ENCODE assay signal across 8 mouse cellular contexts in genomic region chr8:71519037-71519825, GRCm38 (mm10). TPM values are rescaled to one million over a fixed set of nuclear protein-coding genes. Genes with fewer than 3 reads are reported as not detected.
A peak's percentile ranks its signal among the peaks of the same experiment; 100 is the strongest.
DNase-seq lines count a peak whose midpoint lies in the region; ATAC-seq and TF ChIP-seq lines count a peak whose summit lies in the region.
"Not testable (repeated sequence)": the region's sequence is repeated elsewhere in the genome, so short reads cannot be mapped to it uniquely, and the experiment has no call there.
"Had no signal": no experiment of that assay in that cellular context is flagged by ENCODE, and none has a peak within 500 bp of the region (broad histone marks: within the 10 kb centered on the region; RNA-seq: fewer than 3 reads in every experiment).

No protein-coding gene starts in this region.

- H3K27ac ChIP-seq in forebrain, embryonic 13.5 days; hindbrain, embryonic 10.5 days; layer of hippocampus, adult 2 months: not testable (repeated sequence)

- WGBS in forebrain, embryonic 13.5 days = 39% methylated on average over 9 of the region's 10 CpGs
- 43% methylated on average over 10 of the region's 10 CpGs for WGBS in hindbrain, embryonic 10.5 days

- H3K4me2 ChIP-seq in forebrain, embryonic 13.5 days = not testable (repeated sequence)

- peak; percentile 78 for DNase-seq in R1 (ENCODE audit: low read depth, low spot score)
- peak; percentile 30 for DNase-seq in cerebellum, adult 11 months
- DNase-seq in hindbrain, embryonic 10.5 days (ENCODE audit: low spot score) = peak; percentile 69
- peak in 1 of 2 experiments; percentile 49 for DNase-seq in layer of hippocampus, adult 2 months (ENCODE audit: low spot score in 2 of 2)
- DNase-seq in lung, postnatal 36 days = peak; percentile 85
- DNase-seq in right cerebral cortex, postnatal 4 days = peak; percentile 58

- not testable (repeated sequence) for H3K9me3 ChIP-seq in forebrain, embryonic 13.5 days (replicated peaks); hindbrain, embryonic 10.5 days

- H3K9ac ChIP-seq in forebrain, embryonic 13.5 days = not testable (repeated sequence)

- ATAC-seq in forebrain, embryonic 13.5 days = peak; percentile 44; the same call in 1 of the 2 replicates

- not testable (repeated sequence) for H3K36me3 ChIP-seq in forebrain, embryonic 13.5 days (ENCODE audit: poor library complexity, severe bottlenecking); hindbrain, embryonic 10.5 days

- peaks cover 24% of the 10 kb centered on the region for H3K27me3 ChIP-seq in forebrain, embryonic 13.5 days
- H3K27me3 ChIP-seq in hindbrain, embryonic 10.5 days (ENCODE audit: insufficient read depth, poor library complexity, severe bottlenecking) = peaks cover 20% of the 10 kb centered on the region

- not testable (repeated sequence) for H3K4me1 ChIP-seq in forebrain, embryonic 13.5 days
- H3K4me1 ChIP-seq in hindbrain, embryonic 10.5 days (replicated peaks) = peaks cover 32% of the 10 kb centered on the region

- H3K4me3 ChIP-seq in forebrain, embryonic 13.5 days; hindbrain, embryonic 10.5 days; layer of hippocampus, adult 2 months: not testable (repeated sequence)

- peak; percentile 75 for TF ChIP-seq CTCF in layer of hippocampus, adult 2 months (conservative IDR thresholded peaks at IDR 0.05)

RNA-seq across cellular contexts. Expression of gene Ccdc194, which starts 6.3 kb away (rescaled TPM):
- polyA plus RNA-seq in forebrain, embryonic 13.5 days (2015; fragmentation: Nextera tagmentation; extraction: Ambion mirVana) = 0.09 and 0.13 TPM in 2 replicates
- 0.51 and 0.60 TPM in 2 replicates for polyA plus RNA-seq in hindbrain, embryonic 10.5 days (2016; fragmentation: Nextera tagmentation; extraction: Ambion mirVana)
- total RNA-seq in layer of hippocampus, adult 2 months (2021) = not detected
- polyA plus RNA-seq: frontal cortex, adult 2 months had no signal

RNA-seq across cellular contexts. Expression of gene Plvap, which starts 7.7 kb away (rescaled TPM):
- polyA plus RNA-seq in forebrain, embryonic 13.5 days (2015; fragmentation: Nextera tagmentation; extraction: Ambion mirVana) = 13.6 and 14.0 TPM in 2 replicates
- polyA plus RNA-seq in hindbrain, embryonic 10.5 days (2016; fragmentation: Nextera tagmentation; extraction: Ambion mirVana) = 50.2 and 52.7 TPM in 2 replicates
- total RNA-seq in layer of hippocampus, adult 2 months (2021) = 1 to 10 TPM; 7.3 to 7.7 TPM

RNA-seq across cellular contexts. Expression of gene Bst2, which starts 18.0 kb away (rescaled TPM):
- 7.6 and 8.3 TPM in 2 replicates for polyA plus RNA-seq in forebrain, embryonic 13.5 days (2015; fragmentation: Nextera tagmentation; extraction: Ambion mirVana)
- polyA plus RNA-seq in hindbrain, embryonic 10.5 days (2016; fragmentation: Nextera tagmentation; extraction: Ambion mirVana) = 8.9 and 9.6 TPM in 2 replicates
- 1 to 10 TPM; 3.4 to 5.0 TPM for total RNA-seq in layer of hippocampus, adult 2 months (2021)

RNA-seq across cellular contexts. Expression of gene Mvb12a, which starts 23.5 kb away (rescaled TPM):
- 52.9 and 55.3 TPM in 2 replicates for polyA plus RNA-seq in forebrain, embryonic 13.5 days (2015; fragmentation: Nextera tagmentation; extraction: Ambion mirVana)
- polyA plus RNA-seq in hindbrain, embryonic 10.5 days (2016; fragmentation: Nextera tagmentation; extraction: Ambion mirVana) = 68.7 and 71.6 TPM in 2 replicates
- 10 to 100 TPM; 33.8 to 34.9 TPM for total RNA-seq in layer of hippocampus, adult 2 months (2021)

RNA-seq across cellular contexts. Expression of gene Gtpbp3, which starts 31.3 kb away (rescaled TPM):
- 13.4 TPM in 2 replicates for polyA plus RNA-seq in forebrain, embryonic 13.5 days (2015; fragmentation: Nextera tagmentation; extraction: Ambion mirVana)
- polyA plus RNA-seq in hindbrain, embryonic 10.5 days (2016; fragmentation: Nextera tagmentation; extraction: Ambion mirVana) = 18.2 and 22.5 TPM in 2 replicates
- total RNA-seq in layer of hippocampus, adult 2 months (2021) = 10 to 100 TPM; 28.7 to 32.1 TPM
